Mouse (Mus musculus): ENCODE data around the gene C2cd2l.

- TF ChIP-seq CTCF (conservative IDR thresholded peaks at IDR 0.05; ENCODE audit: low read length) (no peak), POU5F1 (IDR thresholded peaks at IDR 0.05; ENCODE audit: borderline replicate concordance, low read length) (no peak), NANOG (IDR thresholded peaks at IDR 0.05; ENCODE audit: borderline replicate concordance, low read length) (no peak)
Observed at GRCm38 (mm10) chr9:44353142-44353541, 33.1 kb upstream of the C2cd2l start.
